Mouse (Mus musculus) lung, postnatal 0 days (tissue): Measurements from ENCODE around the gene Defb29.

Source experiments
- CTCF ChIP-seq: IDR thresholded peaks from 2 replicates; pipeline ENCODE4 v1.5.1; 2016; ENCODE audit warnings: antibody characterized with exemption, mild to moderate bottlenecking
- EP300 ChIP-seq: IDR thresholded peaks from 2 replicates; pipeline ENCODE4 v1.6.1; 2016; ENCODE audit warnings: antibody characterized with exemption, mild to moderate bottlenecking, control low read depth

DNA sequence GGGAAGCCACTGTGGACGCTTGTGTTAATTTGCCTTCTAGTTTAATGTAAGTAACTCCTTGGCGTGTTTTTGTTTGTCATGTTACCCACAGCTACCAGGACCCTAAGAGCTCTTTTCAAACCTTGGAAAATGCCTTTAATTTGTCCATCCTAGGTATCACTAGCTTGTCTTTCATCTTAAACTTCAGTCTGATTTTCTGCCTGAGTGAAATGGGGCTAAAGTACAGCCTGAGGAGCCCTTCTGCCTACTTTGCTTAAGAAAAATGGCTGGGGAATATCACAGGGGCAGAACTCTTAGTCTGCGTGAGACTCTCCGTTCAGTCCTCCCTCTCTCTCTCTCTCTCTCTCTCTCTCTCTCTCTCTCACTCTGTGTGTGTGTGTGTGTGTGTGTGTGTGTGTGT, 30.0 kb upstream of the Defb29 start:
- no peak for TF ChIP-seq CTCF
- no peak for TF ChIP-seq EP300
